Mouse (Mus musculus): ENCODE measurements around the gene Gm37240. TPM values are rescaled to one million over a fixed set of nuclear protein-coding genes. Genes with fewer than 3 reads are reported as not detected.
"Not testable (repeated sequence)": the region's sequence is repeated elsewhere in the genome, so short reads cannot be mapped to it uniquely, and the experiment has no call there.

Gene Gm37240
- polyA plus RNA-seq, 1 experiment from 2014 or later: not detected

DNA sequence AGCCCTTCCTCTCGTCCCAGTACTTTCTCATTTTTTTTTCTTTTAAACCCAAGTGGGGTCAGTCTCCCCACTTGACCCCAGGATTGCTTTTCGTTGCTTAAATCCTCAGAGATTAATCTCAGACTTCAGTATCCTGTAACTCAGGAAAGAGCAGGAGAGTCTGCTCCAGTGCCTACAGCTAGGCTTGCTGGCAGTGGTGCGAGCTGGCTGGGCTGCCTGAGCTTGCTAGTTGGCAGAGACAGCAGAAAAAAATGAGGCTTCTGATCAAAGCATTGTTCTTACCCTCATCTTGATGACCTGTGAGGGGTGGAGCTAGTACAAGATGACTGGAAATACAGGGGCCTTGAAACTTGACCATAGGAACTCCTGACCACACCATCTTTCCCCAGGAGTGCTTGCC, 292.9 kb downstream of the Gm37240 start:
- Histone ChIP-seq H3K4me1 (replicated peaks) (no peaks in the 10 kb centered on the region), H3K4me2 (no peak overlapping the region), H3K9me3 (no peaks in the 10 kb centered on the region), H3K27ac (replicated peaks) (no peak overlapping the region), H3K27me3 (no peaks in the 10 kb centered on the region), H3K36me3 (no peaks in the 10 kb centered on the region), H3K4me3 (no peak overlapping the region), H3K9ac (no peak overlapping the region)
- WGBS: 78% methylated on average over 3 of the region's 3 CpGs
- ATAC-seq (ENCODE audit: low read depth): no peak

GRCm38 (mm10) chr3:85592640-85593252, 294.6 kb downstream of the Gm37240 start:
- no peak overlapping the region for H3K9ac ChIP-seq
- no peaks in the 10 kb centered on the region for H3K9me3 ChIP-seq
- no peak overlapping the region for H3K27ac ChIP-seq (replicated peaks)
- H3K4me3 ChIP-seq: no peak overlapping the region
- no peak overlapping the region for H3K4me2 ChIP-seq
- H3K27me3 ChIP-seq: no peaks in the 10 kb centered on the region
- WGBS: 95% methylated on average over 5 of the region's 5 CpGs
- H3K4me1 ChIP-seq (replicated peaks): no peaks in the 10 kb centered on the region; the same call in 1 of the 2 replicates
- no peak for ATAC-seq (ENCODE audit: low read depth)
- H3K36me3 ChIP-seq: no peaks in the 10 kb centered on the region

GRCm38 (mm10) chr3:85592067-85592466, 295.3 kb downstream of the Gm37240 start:
- no peak overlapping the region for H3K4me2 ChIP-seq
- WGBS: 81% methylated on average over 4 of the region's 4 CpGs
- no peak for ATAC-seq (ENCODE audit: low read depth)

DNA sequence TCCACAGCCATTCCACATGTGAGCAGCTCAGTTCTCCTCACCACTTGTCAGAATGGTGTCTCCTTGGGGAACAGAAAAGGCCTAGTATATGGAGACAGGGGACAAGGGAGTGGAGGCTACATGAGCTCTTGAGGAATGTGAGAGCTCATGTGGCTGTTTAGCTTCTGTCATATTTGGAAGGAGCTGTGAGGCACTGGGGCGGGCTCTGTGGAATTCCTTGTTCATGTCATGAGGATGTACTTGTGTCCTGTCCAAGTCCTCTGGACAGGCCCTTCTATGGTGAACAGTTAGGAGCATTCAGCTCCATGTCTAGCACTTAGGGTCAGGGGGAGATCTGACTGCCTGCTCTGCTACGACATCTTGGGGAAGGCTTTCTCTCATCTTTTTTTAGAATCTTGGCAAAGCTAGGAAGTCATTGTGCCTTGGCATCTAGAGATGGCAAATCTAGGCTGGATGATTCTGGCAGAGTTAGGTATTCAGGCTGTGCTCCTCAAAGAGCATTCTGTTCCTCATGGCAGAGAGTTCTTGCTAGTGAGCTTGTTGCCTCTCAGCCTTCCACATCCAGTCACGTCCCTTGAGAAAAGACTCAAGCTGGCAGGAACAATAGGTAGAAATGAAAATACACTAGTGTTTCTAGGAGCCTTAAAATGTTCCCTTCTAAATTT, 297.1 kb downstream of the Gm37240 start:
- whole genome bisulfite sequencing: 91% methylated on average over 3 of the region's 3 CpGs
- H3K9ac ChIP-seq: no peak overlapping the region
- no peak overlapping the region for H3K27ac ChIP-seq (replicated peaks)
- H3K4me2 ChIP-seq: no peak overlapping the region
- H3K36me3 ChIP-seq: no peaks in the 10 kb centered on the region
- ATAC-seq (ENCODE audit: low read depth): no peak
- H3K4me3 ChIP-seq: no peak overlapping the region
- no peaks in the 10 kb centered on the region; the same call in 1 of the 2 replicates for H3K4me1 ChIP-seq (replicated peaks)
- no peaks in the 10 kb centered on the region for H3K9me3 ChIP-seq
- H3K27me3 ChIP-seq: no peaks in the 10 kb centered on the region

More at GRCm38 (mm10) chr3:85592067-85592466, 295.3 kb downstream of the Gm37240 start:
- Histone ChIP-seq H3K27ac (replicated peaks) (no peak overlapping the region), H3K9ac (no peak overlapping the region), H3K27me3 (no peaks in the 10 kb centered on the region), H3K9me3 (no peaks in the 10 kb centered on the region), H3K36me3 (no peaks in the 10 kb centered on the region), H3K4me3 (no peak overlapping the region), H3K4me1 (replicated peaks) (no peaks in the 10 kb centered on the region; the same call in 1 of the 2 replicates)

DNA sequence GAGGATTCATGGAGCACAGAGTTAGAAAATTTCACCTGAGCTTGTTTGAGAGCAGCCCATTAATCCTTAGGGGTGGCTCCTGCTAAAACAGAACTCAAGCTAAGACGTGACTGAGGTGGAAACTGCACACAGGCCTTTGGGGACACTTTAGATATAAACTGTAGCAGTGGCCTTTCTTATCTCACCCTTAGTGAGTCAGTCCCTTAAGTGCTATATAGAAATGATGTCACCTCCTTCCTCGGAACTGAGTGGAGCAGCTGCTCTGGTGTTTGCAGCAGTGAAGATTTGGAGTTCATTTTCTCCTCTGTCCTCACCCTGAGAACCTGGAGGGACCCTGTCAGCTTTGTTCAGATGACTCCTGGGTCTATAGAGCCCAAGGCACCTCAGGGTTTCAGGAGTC, 298.6 kb downstream of the Gm37240 start:
- H3K4me2 ChIP-seq: no peak overlapping the region
- no peaks in the 10 kb centered on the region; the same call in 1 of the 2 replicates for H3K4me1 ChIP-seq (replicated peaks)
- WGBS: 72% methylated on average over 2 of the region's 2 CpGs
- H3K9ac ChIP-seq: no peak overlapping the region
- no peaks in the 10 kb centered on the region for H3K36me3 ChIP-seq
- H3K9me3 ChIP-seq: no peaks in the 10 kb centered on the region
- ATAC-seq (ENCODE audit: low read depth): no peak
- H3K4me3 ChIP-seq: no peak overlapping the region
- peak overlapping the region; percentile 38; the same call in 1 of the 2 replicates for H3K27ac ChIP-seq (replicated peaks)
- H3K27me3 ChIP-seq: no peaks in the 10 kb centered on the region

DNA sequence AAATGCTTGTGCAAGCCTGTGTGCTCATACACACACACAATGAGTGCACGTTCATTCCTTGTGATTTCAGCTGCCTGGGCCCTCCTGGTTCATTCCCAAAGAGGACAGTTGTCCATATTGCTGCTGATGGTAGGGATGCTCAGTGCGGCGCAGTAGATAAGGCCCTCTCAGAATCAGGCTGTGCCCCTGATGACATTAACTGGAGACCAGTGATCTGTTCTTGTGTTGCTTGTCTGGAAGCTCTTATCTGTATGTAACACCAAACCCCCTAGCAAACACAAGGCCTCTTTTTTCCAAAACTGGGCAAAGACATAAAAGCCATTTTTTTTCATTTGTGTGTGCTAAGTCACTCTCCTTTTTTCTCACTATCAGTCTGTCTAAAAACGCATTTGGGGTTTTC, 302.4 kb downstream of the Gm37240 start:
- no peaks in the 10 kb centered on the region for H3K9me3 ChIP-seq
- no peaks in the 10 kb centered on the region; the same call in 1 of the 2 replicates for H3K4me1 ChIP-seq (replicated peaks)
- H3K27me3 ChIP-seq: no peaks in the 10 kb centered on the region
- H3K4me2 ChIP-seq: no peak overlapping the region
- WGBS: 92% methylated on average over 4 of the region's 4 CpGs
- H3K4me3 ChIP-seq: no peak overlapping the region
- no peak for ATAC-seq (ENCODE audit: low read depth)
- H3K27ac ChIP-seq (replicated peaks): no peak overlapping the region
- no peak overlapping the region for H3K9ac ChIP-seq
- H3K36me3 ChIP-seq: no peaks in the 10 kb centered on the region

GRCm38 (mm10) chr3:85583194-85583593, 304.1 kb downstream of the Gm37240 start:
- no peaks in the 10 kb centered on the region for H3K36me3 ChIP-seq
- H3K27me3 ChIP-seq: no peaks in the 10 kb centered on the region
- no peaks in the 10 kb centered on the region for H3K9me3 ChIP-seq
- no peak overlapping the region for H3K9ac ChIP-seq
- no peak overlapping the region for H3K27ac ChIP-seq (replicated peaks)
- H3K4me1 ChIP-seq (replicated peaks): no peaks in the 10 kb centered on the region
- WGBS: 91% methylated on average over 5 of the region's 5 CpGs
- H3K4me3 ChIP-seq: no peak overlapping the region
- ATAC-seq (ENCODE audit: low read depth): no peak
- H3K4me2 ChIP-seq: no peak overlapping the region

DNA sequence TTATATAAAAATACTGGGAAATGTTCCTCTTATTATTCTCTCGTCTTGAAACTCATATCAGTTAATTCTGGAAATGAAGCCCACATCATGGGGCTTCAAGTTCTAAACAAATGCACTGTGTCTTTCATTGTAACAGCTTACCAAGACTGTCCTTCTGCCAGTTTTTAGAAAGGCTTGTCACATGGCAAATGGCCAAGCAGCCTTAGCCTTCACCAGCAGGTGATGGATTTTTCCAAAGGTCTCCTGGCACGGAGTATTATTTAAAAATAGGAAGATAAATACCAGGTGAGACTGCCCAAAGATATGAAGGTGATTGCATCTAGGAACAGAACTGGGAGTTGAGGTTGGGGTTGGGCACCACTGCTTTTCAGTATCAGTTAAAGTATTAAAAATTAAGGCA, 304.6 kb downstream of the Gm37240 start:
- Histone ChIP-seq H3K36me3 (no peaks in the 10 kb centered on the region), H3K9me3 (no peaks in the 10 kb centered on the region), H3K9ac (no peak overlapping the region), H3K27ac (replicated peaks) (no peak overlapping the region), H3K4me2 (no peak overlapping the region), H3K4me1 (replicated peaks) (no peaks in the 10 kb centered on the region), H3K27me3 (no peaks in the 10 kb centered on the region), H3K4me3 (no peak overlapping the region)
- 86% methylated on average over 2 of the region's 2 CpGs for WGBS
- ATAC-seq (ENCODE audit: low read depth): no peak

GRCm38 (mm10) chr3:85573864-85574830, 313.2 kb downstream of the Gm37240 start, which contains the start of gene Gatb:
TSS of gene Gatb (plus strand) at chr3:85574119.
- peak within 1 kb of the TSS; percentile 91 for H3K27ac ChIP-seq (replicated peaks)
- H3K36me3 ChIP-seq: no peaks in the 10 kb centered on the region
- H3K4me1 ChIP-seq (replicated peaks): 0 out of 2 replicates have a peak, but pooled peaks cover 4% of the 10 kb centered on the region
- peak within 1 kb of the TSS; percentile 80 for H3K4me3 ChIP-seq
- H3K4me2 ChIP-seq: peak within 1 kb of the TSS; percentile 71
- 2% methylated on average over 41 of the region's 41 CpGs for WGBS
- H3K9ac ChIP-seq: peak within 1 kb of the TSS; percentile 86
- H3K9me3 ChIP-seq: no peaks in the 10 kb centered on the region
- no peaks in the 10 kb centered on the region for H3K27me3 ChIP-seq
- ATAC-seq (ENCODE audit: low read depth): peak; percentile 100

DNA sequence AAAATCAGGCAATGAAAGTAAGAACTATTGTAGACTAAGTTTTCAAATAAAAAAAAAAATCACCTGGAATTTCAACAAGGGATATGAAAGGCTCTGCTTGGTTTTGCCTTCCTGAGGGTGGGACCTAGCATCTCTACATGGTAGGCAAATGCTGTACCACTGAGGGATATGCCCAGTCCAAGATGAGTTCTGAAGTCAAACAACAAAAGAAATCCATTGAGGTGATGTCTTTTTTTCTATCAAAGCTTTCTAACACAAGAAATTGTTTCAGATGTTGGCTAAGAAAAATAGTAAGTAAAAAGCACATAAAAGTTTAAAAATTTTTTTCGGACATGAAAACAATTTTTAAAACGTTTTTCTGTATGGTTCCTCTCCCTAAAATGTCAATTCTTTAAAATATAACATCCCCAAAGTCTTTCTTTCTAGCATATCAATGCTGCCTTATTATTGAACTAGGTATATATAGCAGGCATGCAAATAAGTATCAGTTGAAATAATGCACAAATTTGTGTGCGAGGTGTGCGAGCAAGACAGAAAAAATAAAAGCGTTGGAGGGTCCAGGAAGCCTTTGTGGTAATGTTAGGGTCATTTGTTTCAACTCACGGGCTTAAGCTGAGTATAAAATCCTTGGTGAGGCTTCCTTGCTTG, 314.0 kb downstream of the Gm37240 start:
- no peak; the same call in 1 of the 2 replicates for ATAC-seq (ENCODE audit: low read depth)
- 0 out of 2 replicates have a peak overlapping the region, but pooled peaks have one; percentile 29 for H3K27ac ChIP-seq (replicated peaks)
- no peaks in the 10 kb centered on the region for H3K27me3 ChIP-seq
- peak overlapping the region; percentile 80 for H3K4me3 ChIP-seq
- H3K9ac ChIP-seq: peak overlapping the region; percentile 48; the same call in 1 of the 2 replicates
- peak overlapping the region; percentile 54 for H3K4me2 ChIP-seq
- WGBS: 24% methylated on average over 6 of the region's 6 CpGs
- 0 out of 2 replicates have a peak, but pooled peaks cover 4% of the 10 kb centered on the region for H3K4me1 ChIP-seq (replicated peaks)
- H3K9me3 ChIP-seq: no peaks in the 10 kb centered on the region
- H3K36me3 ChIP-seq: no peaks in the 10 kb centered on the region

GRCm38 (mm10) chr3:85572502-85572901, 314.8 kb downstream of the Gm37240 start:
- H3K4me2 ChIP-seq; ATAC-seq (ENCODE audit: low read depth); H3K9me3 ChIP-seq; H3K27me3 ChIP-seq; H3K4me1 ChIP-seq (replicated peaks); H3K4me3 ChIP-seq; H3K9ac ChIP-seq; H3K27ac ChIP-seq (replicated peaks); H3K36me3 ChIP-seq: not testable (repeated sequence)
- 94% methylated on average over 8 of the region's 8 CpGs for whole genome bisulfite sequencing

All from neural tube, embryonic 13.5 days (tissue).